Mouse (Mus musculus) CD4-positive, CD25-positive, alpha-beta regulatory T cell, adult 2 months (primary cell): Measurements from ENCODE around the gene Rbbp5.

ENCODE experiments used
- DNase-seq: peaks from one replicate; pipeline ENCODE4 v3.0.0-alpha.2; 2012; ENCODE audit warnings: low read depth, low spot score

Rbbp5 gene

GRCm38 (mm10) chr1:132540701-132541100, 63.5 kb downstream of the Rbbp5 start:
- no peak for DNase-seq

DNA sequence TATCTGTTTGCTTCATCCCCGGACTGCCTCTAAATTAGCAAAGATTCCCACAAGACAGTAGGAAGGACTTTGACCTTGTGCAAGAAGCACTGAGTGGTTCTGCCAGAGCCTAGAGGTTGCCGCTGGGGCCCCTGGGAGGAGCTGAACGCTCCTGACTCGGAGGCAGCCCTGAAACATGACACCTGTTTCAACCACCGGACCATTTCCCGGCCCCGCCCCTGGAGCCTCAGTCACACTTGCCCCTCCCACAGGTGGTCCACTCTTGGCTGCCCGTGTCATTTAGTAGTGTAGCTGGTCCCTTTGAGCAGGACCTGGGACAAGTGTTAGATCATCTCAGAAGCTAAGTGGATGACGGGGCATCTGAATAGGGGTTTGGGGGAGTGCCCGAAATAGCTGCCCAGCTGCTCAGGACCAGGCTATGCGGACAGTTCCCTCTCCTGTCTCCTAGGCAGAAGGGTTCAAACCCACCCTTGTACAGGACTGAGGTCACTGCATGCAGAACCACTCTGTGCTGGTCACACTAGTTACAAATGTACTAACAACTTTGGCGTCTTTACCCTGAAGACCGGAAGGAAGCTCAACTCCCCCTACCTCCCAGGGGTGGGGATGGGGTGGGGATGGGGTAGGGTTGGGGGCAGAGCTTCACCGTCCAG, 64.1 kb downstream of the Rbbp5 start:
- no peak for DNase-seq

DNA sequence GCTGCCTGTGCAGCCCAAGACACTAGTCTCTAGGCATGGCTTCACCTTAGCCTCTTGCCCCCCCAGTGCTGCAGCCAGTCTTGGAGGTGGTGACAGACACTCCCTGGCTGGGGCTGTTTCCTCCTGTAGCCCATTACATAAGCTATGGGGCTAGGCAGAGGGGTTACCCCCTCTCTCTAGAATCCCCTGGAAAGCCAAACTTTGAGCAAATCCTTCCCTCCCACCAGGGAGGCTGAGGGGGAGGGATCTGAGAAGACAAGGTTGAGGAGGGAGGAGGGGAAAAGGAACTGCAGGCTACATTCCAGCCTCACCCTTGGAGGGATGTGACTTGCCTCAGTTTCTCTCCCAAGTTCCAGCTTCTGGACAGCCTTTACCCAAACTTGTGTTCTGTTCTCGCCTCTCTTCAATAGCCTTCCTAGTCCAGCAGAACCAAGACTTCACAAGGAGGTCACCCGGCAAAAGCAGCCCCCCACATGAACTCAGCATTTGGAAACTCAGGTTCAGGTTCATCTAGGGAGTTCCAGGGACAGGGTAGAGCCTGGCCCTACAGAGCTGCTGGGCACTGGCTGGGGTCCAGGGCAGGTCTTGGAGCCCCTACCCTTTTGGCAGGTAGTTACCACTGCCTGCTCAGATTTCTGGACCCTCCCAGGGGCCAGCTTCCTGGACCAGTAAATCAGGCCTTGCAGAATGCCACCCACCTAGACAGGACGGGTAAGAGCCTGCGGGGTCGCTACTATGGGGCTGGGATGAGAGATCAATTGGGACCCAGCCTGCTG, 64.8 kb downstream of the Rbbp5 start:
- DNase-seq, result no peak

GRCm38 (mm10) chr1:132542762-132543306, 65.7 kb downstream of the Rbbp5 start, which contains the start of gene Cntn2:
Gene Cntn2 (minus strand): TSS chr1:132543256.
- no peak for DNase-seq

- no peak for DNase-seq
Observed at GRCm38 (mm10) chr1:132543789-132544188, 66.6 kb downstream of the Rbbp5 start.
